Mouse (Mus musculus) hindbrain, postnatal 0 days (tissue): ENCODE results near the gene Rapgef4. TPM values are rescaled to one million over a fixed set of nuclear protein-coding genes. Genes with fewer than 3 reads are reported as not detected.
"Not testable (repeated sequence)": the region's sequence is repeated elsewhere in the genome, so short reads cannot be mapped to it uniquely, and the experiment has no call there.

Source experiments
- ATAC-seq: fragments of 200-750 bp; cut with Nextera tagmentation; 2 replicates; pipeline ENCODE4 v1.8.0; 2017; ENCODE audit warnings: mild to moderate bottlenecking, moderate TSS enrichment, moderate library complexity
- DNase-seq: peaks from one replicate; pipeline ENCODE4 v3.0.0-alpha.2; 2015; ENCODE audit warnings: low spot score
- H3K27ac ChIP-seq: fragments of 300-500 bp; sonication (generic); 2 replicates; pipeline ENCODE4 v1.5.1; 2014; ENCODE audit warnings: mild to moderate bottlenecking
- H3K27me3 ChIP-seq: fragments of 300-500 bp; sonication (generic); 2 replicates; pipeline ENCODE4 v1.6.1; 2014; ENCODE audit warnings: low read length, mixed read lengths; ENCODE audit not compliant: insufficient read depth
- H3K36me3 ChIP-seq: fragments of 300-500 bp; sonication (generic); 2 replicates; pipeline ENCODE4 v1.6.1; 2014; ENCODE audit warnings: low read length, mixed read lengths; ENCODE audit not compliant: insufficient read depth
- H3K4me1 ChIP-seq: fragments of 300-500 bp; sonication (generic); 2 replicates; pipeline ENCODE4 v1.6.1; 2014; ENCODE audit warnings: antibody characterized with exemption, low read length, mixed read lengths; ENCODE audit not compliant: insufficient read depth
- H3K4me2 ChIP-seq: fragments of 300-500 bp; sonication (generic); 2 replicates; pipeline ENCODE4 v1.6.1; 2014; ENCODE audit warnings: low read depth, mild to moderate bottlenecking, low read length, moderate library complexity, mixed read lengths
- H3K4me3 ChIP-seq: fragments of 300-500 bp; sonication (generic); 2 replicates; pipeline ENCODE4 v1.5.1; 2014; ENCODE audit warnings: low read length
- H3K9ac ChIP-seq: fragments of 300-500 bp; sonication (generic); replicated peaks from 2 replicates; pipeline ENCODE4 v1.6.1; 2014; ENCODE audit warnings: mild to moderate bottlenecking, low read length, moderate library complexity, mixed read lengths
- H3K9me3 ChIP-seq: fragments of 300-500 bp; sonication (generic); 2 replicates; pipeline ENCODE4 v1.6.1; 2016; ENCODE audit warnings: low read length, mixed read lengths
- CTCF ChIP-seq: IDR thresholded peaks from 2 replicates; pipeline ENCODE4 v1.5.1; 2016; ENCODE audit warnings: antibody characterized with exemption, control low read depth, low read depth
- WGBS: fragments of 180-500 bp; shearing (Covaris S2); extraction: QIAGEN DNeasy Blood & Tissue Kit; methylation state at CpG from one replicate; pipeline ENCODE4 v1.1.7; 2014; 5-methylcytosine and 5-hydroxymethylcytosine counted together
- polyA plus RNA-seq: library from polyadenylated mRNA; unstranded; fragments of >200 nt; fragmentation: Nextera tagmentation; extraction: Ambion mirVana; gene quantifications from 2 replicates; pipeline ENCODE4 v1.2.1, GENCODE M21; 2015
- total RNA-seq: library from RNA; depleted of rRNA; stranded (reverse); fragments of >200 nt; gene quantifications from 2 replicates; pipeline ENCODE4 v1.2.3, GENCODE M21; 2014

Gene Rapgef4
- total and polyA plus RNA-seq, 2 experiments from 2014 or later = 47.3 to 104 TPM

GRCm38 (mm10) chr2:72129612-72130311 is 148.7 kb downstream of the Rapgef4 start:
- no peak for TF ChIP-seq CTCF
- Histone ChIP-seq H3K36me3 (no peaks in the 10 kb centered on the region), H3K4me2 (no peak overlapping the region), H3K9ac (no peak overlapping the region), H3K4me3 (no peak overlapping the region), H3K27me3 (no peaks in the 10 kb centered on the region), H3K27ac (no peak overlapping the region), H3K9me3 (no peaks in the 10 kb centered on the region), H3K4me1 (peaks cover 2% of the 10 kb centered on the region; the same call in 1 of the 2 replicates)
- WGBS = 79% methylated on average over 8 of the region's 8 CpGs
- ATAC-seq (no peak), DNase-seq (no peak)

GRCm38 (mm10) chr2:72132222-72132621 is 151.2 kb downstream of the Rapgef4 start:
- ATAC-seq = no peak
- Histone ChIP-seq H3K9me3 (no peaks in the 10 kb centered on the region), H3K27me3 (no peaks in the 10 kb centered on the region), H3K9ac (no peak overlapping the region), H3K4me2 (no peak overlapping the region), H3K4me3 (no peak overlapping the region), H3K4me1 (no peaks in the 10 kb centered on the region), H3K27ac (no peak overlapping the region), H3K36me3 (no peaks in the 10 kb centered on the region)
- no peak for DNase-seq
- 87% methylated on average over 3 of the region's 3 CpGs for WGBS
- TF ChIP-seq CTCF = no peak

- no peaks in the 10 kb centered on the region for H3K9me3 ChIP-seq
- no peak for TF ChIP-seq CTCF
- H3K36me3 ChIP-seq = no peaks in the 10 kb centered on the region
- ATAC-seq (no peak), DNase-seq (no peak)
- H3K4me2 ChIP-seq = no peak overlapping the region
- H3K4me3 ChIP-seq = no peak overlapping the region
- 67% methylated on average over 3 of the region's 3 CpGs for WGBS
- no peak overlapping the region for H3K27ac ChIP-seq
- no peaks in the 10 kb centered on the region for H3K4me1 ChIP-seq
- H3K27me3 ChIP-seq = no peaks in the 10 kb centered on the region
- H3K9ac ChIP-seq = no peak overlapping the region
Measured at GRCm38 (mm10) chr2:72136045-72136444, 155.0 kb downstream of the Rapgef4 start.

- Histone ChIP-seq H3K4me1 (no peaks in the 10 kb centered on the region), H3K9ac (no peak overlapping the region), H3K36me3 (no peaks in the 10 kb centered on the region), H3K27ac (no peak overlapping the region), H3K4me3 (no peak overlapping the region), H3K9me3 (no peaks in the 10 kb centered on the region), H3K4me2 (no peak overlapping the region), H3K27me3 (no peaks in the 10 kb centered on the region)
- WGBS = 60% methylated on average over 9 of the region's 9 CpGs
- ATAC-seq = no peak
- no peak for DNase-seq
- no peak for TF ChIP-seq CTCF
Measured at GRCm38 (mm10) chr2:72136486-72137264, 155.6 kb downstream of the Rapgef4 start.

GRCm38 (mm10) chr2:72139863-72140845 is 159.1 kb downstream of the Rapgef4 start:
- H3K27me3 ChIP-seq = no peaks in the 10 kb centered on the region
- H3K9me3 ChIP-seq = no peaks in the 10 kb centered on the region
- H3K36me3 ChIP-seq = no peaks in the 10 kb centered on the region
- no peak for ATAC-seq
- no peaks in the 10 kb centered on the region for H3K4me1 ChIP-seq
- H3K9ac ChIP-seq = no peak overlapping the region
- H3K27ac ChIP-seq = no peak overlapping the region
- TF ChIP-seq CTCF = no peak
- H3K4me2 ChIP-seq = no peak overlapping the region
- no peak for DNase-seq
- H3K4me3 ChIP-seq = no peak overlapping the region
- 81% methylated on average over 14 of the region's 14 CpGs for WGBS

- Histone ChIP-seq H3K27me3 (no peaks in the 10 kb centered on the region), H3K36me3 (no peaks in the 10 kb centered on the region), H3K4me1 (no peaks in the 10 kb centered on the region), H3K4me2 (no peak overlapping the region), H3K9me3 (no peaks in the 10 kb centered on the region), H3K27ac (no peak overlapping the region), H3K9ac (no peak overlapping the region), H3K4me3 (no peak overlapping the region)
- no peak for TF ChIP-seq CTCF
- 77% methylated on average over 8 of the region's 8 CpGs for WGBS
- ATAC-seq (no peak), DNase-seq (no peak)
Measured at GRCm38 (mm10) chr2:72141091-72141490, 160.1 kb downstream of the Rapgef4 start.

GRCm38 (mm10) chr2:72141732-72142131 is 160.7 kb downstream of the Rapgef4 start:
- not testable (repeated sequence) for H3K27me3 ChIP-seq, H3K27ac ChIP-seq, H3K9me3 ChIP-seq, H3K4me3 ChIP-seq, H3K4me1 ChIP-seq, H3K9ac ChIP-seq, H3K4me2 ChIP-seq, DNase-seq, ATAC-seq, H3K36me3 ChIP-seq
- 93% methylated on average over 4 of the region's 4 CpGs for WGBS
